15 mouse cellular contexts compared by ENCODE assay signal in genomic region chr19:17691626-17692025, GRCm38 (mm10).
"Had no signal": no experiment of that assay in that cellular context is flagged by ENCODE, and none has a peak within 500 bp of the region (broad histone marks: within the 10 kb centered on the region; RNA-seq: fewer than 3 reads in every experiment).

No protein-coding gene starts in this region.

- H3K4me2 ChIP-seq: kidney, embryonic 15.5 days; limb, embryonic 12.5 days; lung, embryonic 14.5 days; midbrain, embryonic 12.5 days; neural tube, embryonic 13.5 days had no signal

- H3K27ac ChIP-seq: kidney, embryonic 15.5 days; layer of hippocampus, adult 2 months; limb, embryonic 12.5 days; liver, embryonic 14.5 days; macrophage; midbrain, embryonic 12.5 days; neural tube, embryonic 13.5 days had no signal

- H3K9me3 ChIP-seq: kidney, embryonic 15.5 days; limb, embryonic 12.5 days; megakaryocyte, embryonic 14.5 days; midbrain, embryonic 12.5 days; neural tube, embryonic 13.5 days had no signal

- ATAC-seq: midbrain, embryonic 16.5 days had no signal

- H3K4me3 ChIP-seq: kidney, embryonic 15.5 days; layer of hippocampus, adult 2 months; limb, embryonic 12.5 days; megakaryocyte, embryonic 14.5 days; midbrain, embryonic 12.5 days; neural tube, embryonic 13.5 days had no signal

- H3K27me3 ChIP-seq: kidney, embryonic 15.5 days; limb, embryonic 12.5 days; megakaryocyte, embryonic 14.5 days; midbrain, embryonic 12.5 days; neural tube, embryonic 13.5 days had no signal

- DNase-seq: kidney, postnatal 25 days; liver; lung, embryonic 14.5 days; lung, postnatal 14 days; right cerebral cortex, postnatal 14 days; thymus, postnatal 4 days had no signal

- H3K9ac ChIP-seq: kidney, embryonic 15.5 days; limb, embryonic 12.5 days; liver, embryonic 14.5 days; lung, embryonic 14.5 days; midbrain, embryonic 12.5 days; neural tube, embryonic 13.5 days had no signal

- H3K36me3 ChIP-seq: kidney, embryonic 15.5 days; limb, embryonic 12.5 days; midbrain, embryonic 12.5 days; neural tube, embryonic 13.5 days had no signal

- H3K4me1 ChIP-seq: kidney, embryonic 15.5 days; limb, embryonic 12.5 days; megakaryocyte, embryonic 14.5 days; midbrain, embryonic 12.5 days; neural tube, embryonic 13.5 days had no signal
